Mouse (Mus musculus) hindbrain, postnatal 0 days (tissue): ENCODE data around the gene Srarp. TPM values are rescaled to one million over a fixed set of nuclear protein-coding genes. Genes with fewer than 3 reads are reported as not detected.

Experiments used
- ATAC-seq: fragments of 200-750 bp; cut with Nextera tagmentation; 2 replicates; pipeline ENCODE4 v1.8.0; 2017; ENCODE audit warnings: mild to moderate bottlenecking, moderate TSS enrichment, moderate library complexity
- DNase-seq: peaks from one replicate; pipeline ENCODE4 v3.0.0-alpha.2; 2015; ENCODE audit warnings: low spot score
- H3K27ac ChIP-seq: fragments of 300-500 bp; sonication (generic); 2 replicates; pipeline ENCODE4 v1.5.1; 2014; ENCODE audit warnings: mild to moderate bottlenecking
- H3K27me3 ChIP-seq: fragments of 300-500 bp; sonication (generic); 2 replicates; pipeline ENCODE4 v1.6.1; 2014; ENCODE audit warnings: low read length, mixed read lengths; ENCODE audit not compliant: insufficient read depth
- H3K36me3 ChIP-seq: fragments of 300-500 bp; sonication (generic); 2 replicates; pipeline ENCODE4 v1.6.1; 2014; ENCODE audit warnings: low read length, mixed read lengths; ENCODE audit not compliant: insufficient read depth
- H3K4me1 ChIP-seq: fragments of 300-500 bp; sonication (generic); 2 replicates; pipeline ENCODE4 v1.6.1; 2014; ENCODE audit warnings: antibody characterized with exemption, low read length, mixed read lengths; ENCODE audit not compliant: insufficient read depth
- H3K4me2 ChIP-seq: fragments of 300-500 bp; sonication (generic); 2 replicates; pipeline ENCODE4 v1.6.1; 2014; ENCODE audit warnings: low read depth, mild to moderate bottlenecking, low read length, moderate library complexity, mixed read lengths
- H3K4me3 ChIP-seq: fragments of 300-500 bp; sonication (generic); 2 replicates; pipeline ENCODE4 v1.5.1; 2014; ENCODE audit warnings: low read length
- H3K9ac ChIP-seq: fragments of 300-500 bp; sonication (generic); replicated peaks from 2 replicates; pipeline ENCODE4 v1.6.1; 2014; ENCODE audit warnings: mild to moderate bottlenecking, low read length, moderate library complexity, mixed read lengths
- H3K9me3 ChIP-seq: fragments of 300-500 bp; sonication (generic); 2 replicates; pipeline ENCODE4 v1.6.1; 2016; ENCODE audit warnings: low read length, mixed read lengths
- CTCF ChIP-seq: IDR thresholded peaks from 2 replicates; pipeline ENCODE4 v1.5.1; 2016; ENCODE audit warnings: antibody characterized with exemption, control low read depth, low read depth
- WGBS: fragments of 180-500 bp; shearing (Covaris S2); extraction: QIAGEN DNeasy Blood & Tissue Kit; methylation state at CpG from one replicate; pipeline ENCODE4 v1.1.7; 2014; 5-methylcytosine and 5-hydroxymethylcytosine counted together
- polyA plus RNA-seq: library from polyadenylated mRNA; unstranded; fragments of >200 nt; fragmentation: Nextera tagmentation; extraction: Ambion mirVana; gene quantifications from 2 replicates; pipeline ENCODE4 v1.2.1, GENCODE M21; 2015
- total RNA-seq: library from RNA; depleted of rRNA; stranded (reverse); fragments of >200 nt; gene quantifications from 2 replicates; pipeline ENCODE4 v1.2.3, GENCODE M21; 2014

Srarp gene
- total and polyA plus RNA-seq, 2 experiments from 2014 or later: 0.33 to 9.9 TPM

DNA sequence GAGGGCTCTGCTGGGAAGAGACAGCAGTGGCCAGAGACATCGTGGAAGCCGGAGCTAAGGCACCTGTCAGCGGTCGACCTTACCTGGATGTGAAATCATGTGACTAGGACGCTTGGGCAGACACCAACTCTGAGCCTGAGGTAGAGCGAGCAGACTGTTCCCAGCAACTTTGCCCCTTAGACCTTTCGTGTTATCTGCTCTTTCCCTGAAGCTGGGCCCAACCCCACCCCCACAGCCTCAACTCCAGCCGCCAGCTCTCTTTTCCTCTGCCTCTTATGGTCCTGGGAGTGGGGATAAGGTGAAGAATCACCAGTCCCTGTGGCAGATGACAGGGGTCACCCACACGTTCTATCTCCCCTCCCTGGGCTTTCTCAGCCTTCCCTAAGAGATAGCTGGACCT is 15.0 kb downstream of the Srarp start:
- Histone ChIP-seq H3K27ac (no peak overlapping the region), H3K4me3 (no peak overlapping the region), H3K4me1 (no peaks in the 10 kb centered on the region; the same call in 1 of the 2 replicates), H3K9me3 (no peaks in the 10 kb centered on the region), H3K9ac (no peak overlapping the region), H3K27me3 (no peaks in the 10 kb centered on the region), H3K4me2 (no peak overlapping the region), H3K36me3 (no peaks in the 10 kb centered on the region)
- DNase-seq: no peak
- no peak for ATAC-seq
- no peak for TF ChIP-seq CTCF
- WGBS: 62% methylated on average over 9 of the region's 9 CpGs

DNA sequence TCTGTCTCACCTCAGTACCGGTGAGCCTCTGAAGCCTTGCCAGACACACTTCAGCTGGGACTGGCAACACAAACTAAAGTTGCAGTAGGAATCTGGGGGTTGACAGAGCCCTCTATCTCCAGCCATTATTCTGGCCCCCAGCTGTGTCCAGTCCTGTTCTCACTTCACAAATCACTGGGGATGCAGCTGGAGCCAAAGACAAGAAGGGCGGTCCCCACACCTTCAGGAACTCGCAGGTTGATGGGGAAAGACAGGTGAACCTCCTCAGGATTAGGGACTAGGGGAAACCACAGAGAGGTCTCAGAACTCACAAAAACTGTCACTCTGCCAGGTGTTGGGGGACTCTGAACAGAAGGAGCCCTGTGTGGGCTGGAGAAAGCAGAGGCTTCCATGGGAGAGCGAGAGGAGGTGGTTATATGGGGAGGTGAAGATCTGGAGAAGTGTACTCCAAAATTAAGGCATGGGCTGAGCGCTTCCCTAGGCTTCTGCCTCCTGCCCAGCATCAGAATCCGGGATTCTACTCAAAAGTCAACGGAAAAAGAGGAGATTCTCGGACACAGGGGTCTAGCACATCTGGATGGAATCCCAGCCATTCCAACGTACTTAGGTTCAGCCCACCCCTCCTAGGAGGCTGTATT is 15.6 kb downstream of the Srarp start, which contains the start of gene Hspb7:
TSS of gene Hspb7 (plus strand) at position 588 of the 638 bp plus-strand sequence.
- TF ChIP-seq CTCF: no peak
- DNase-seq (no peak), ATAC-seq (no peak)
- H3K9me3 ChIP-seq: no peaks in the 10 kb centered on the region
- H3K4me3 ChIP-seq: no peak within 1 kb of the TSS
- H3K4me2 ChIP-seq: no peak within 1 kb of the TSS
- H3K4me1 ChIP-seq: no peaks in the 10 kb centered on the region; the same call in 1 of the 2 replicates
- H3K9ac ChIP-seq: no peak within 1 kb of the TSS
- 64% methylated on average over 9 of the region's 9 CpGs for WGBS
- H3K36me3 ChIP-seq: no peaks in the 10 kb centered on the region
- no peak within 1 kb of the TSS for H3K27ac ChIP-seq
- no peaks in the 10 kb centered on the region for H3K27me3 ChIP-seq

DNA sequence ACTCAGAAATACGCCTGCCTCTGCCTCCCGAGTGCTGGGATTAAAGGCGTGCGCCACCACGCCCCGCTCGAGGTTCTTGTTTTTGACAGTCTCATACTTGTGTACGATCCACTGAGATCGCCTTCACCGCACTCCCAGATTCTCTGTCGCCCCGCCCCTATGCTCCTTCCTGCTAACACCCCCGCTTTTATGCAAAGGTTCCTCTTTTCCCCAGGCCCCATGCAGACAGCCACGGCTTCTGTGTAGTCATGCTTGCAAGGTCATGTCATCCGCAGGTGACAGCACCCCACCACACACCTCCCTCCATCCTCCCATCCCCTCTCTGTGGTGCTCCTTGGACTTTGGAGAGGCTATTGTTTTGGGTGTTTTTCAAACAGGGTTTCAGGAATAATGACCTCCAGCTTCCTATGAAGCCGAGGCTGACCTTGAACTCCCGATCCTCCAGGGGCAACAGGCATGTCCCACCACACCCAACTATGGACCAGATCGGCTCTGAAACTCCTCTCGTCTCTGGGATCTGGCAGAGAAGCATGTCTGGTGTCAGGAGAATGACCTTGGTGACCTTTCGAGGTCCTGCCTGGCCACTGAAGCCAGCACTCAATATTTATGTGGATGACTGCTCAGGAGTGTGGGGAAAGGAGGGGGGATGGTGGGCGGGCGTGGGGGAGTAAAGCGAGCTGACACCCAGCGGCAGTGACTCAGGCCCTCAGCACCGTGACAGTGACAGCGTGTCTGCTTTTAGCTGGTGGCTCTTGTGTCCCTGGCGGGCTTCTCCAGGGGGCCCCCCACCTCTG is 16.3 kb downstream of the Srarp start:
- Histone ChIP-seq H3K9ac (no peak overlapping the region), H3K36me3 (no peaks in the 10 kb centered on the region), H3K4me2 (no peak overlapping the region), H3K9me3 (no peaks in the 10 kb centered on the region), H3K4me3 (no peak overlapping the region), H3K27ac (no peak overlapping the region), H3K27me3 (no peaks in the 10 kb centered on the region), H3K4me1 (no peaks in the 10 kb centered on the region; the same call in 1 of the 2 replicates)
- no peak for DNase-seq
- WGBS: 63% methylated on average over 27 of the region's 27 CpGs
- no peak for ATAC-seq
- TF ChIP-seq CTCF: no peak

DNA sequence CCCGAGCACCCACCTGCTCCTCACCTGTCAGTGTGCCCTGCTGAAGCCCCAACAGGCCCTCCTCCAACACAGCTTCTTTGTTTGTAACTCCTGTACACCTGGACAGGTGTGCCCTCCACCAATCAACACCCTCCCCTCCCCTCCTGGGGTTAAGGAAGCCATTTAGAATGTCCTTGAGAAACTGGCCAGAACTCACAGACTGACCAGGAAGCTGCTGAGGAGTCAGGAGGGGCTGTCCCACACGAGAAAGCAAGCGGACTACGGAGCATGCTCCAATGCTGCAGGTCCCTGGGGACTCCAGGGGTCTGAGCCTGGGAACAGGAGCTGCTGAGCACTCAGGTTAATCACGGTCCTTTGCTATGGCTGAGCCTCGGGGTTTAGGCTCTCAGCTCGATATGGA is 20.0 kb downstream of the Srarp start, which contains the start of gene Clcnkb:
TSS of gene Clcnkb (minus strand) at position 91 of the 400 bp plus-strand sequence.
- no peak for TF ChIP-seq CTCF
- no peak for DNase-seq
- no peak within 1 kb of the TSS for H3K4me2 ChIP-seq
- H3K9ac ChIP-seq: no peak within 1 kb of the TSS
- no peak within 1 kb of the TSS for H3K4me3 ChIP-seq
- H3K4me1 ChIP-seq: no peaks in the 10 kb centered on the region
- WGBS: 66% methylated on average over 7 of the region's 7 CpGs
- H3K36me3 ChIP-seq: no peaks in the 10 kb centered on the region
- H3K9me3 ChIP-seq: no peaks in the 10 kb centered on the region
- H3K27ac ChIP-seq: no peak within 1 kb of the TSS
- no peak for ATAC-seq
- no peaks in the 10 kb centered on the region for H3K27me3 ChIP-seq

DNA sequence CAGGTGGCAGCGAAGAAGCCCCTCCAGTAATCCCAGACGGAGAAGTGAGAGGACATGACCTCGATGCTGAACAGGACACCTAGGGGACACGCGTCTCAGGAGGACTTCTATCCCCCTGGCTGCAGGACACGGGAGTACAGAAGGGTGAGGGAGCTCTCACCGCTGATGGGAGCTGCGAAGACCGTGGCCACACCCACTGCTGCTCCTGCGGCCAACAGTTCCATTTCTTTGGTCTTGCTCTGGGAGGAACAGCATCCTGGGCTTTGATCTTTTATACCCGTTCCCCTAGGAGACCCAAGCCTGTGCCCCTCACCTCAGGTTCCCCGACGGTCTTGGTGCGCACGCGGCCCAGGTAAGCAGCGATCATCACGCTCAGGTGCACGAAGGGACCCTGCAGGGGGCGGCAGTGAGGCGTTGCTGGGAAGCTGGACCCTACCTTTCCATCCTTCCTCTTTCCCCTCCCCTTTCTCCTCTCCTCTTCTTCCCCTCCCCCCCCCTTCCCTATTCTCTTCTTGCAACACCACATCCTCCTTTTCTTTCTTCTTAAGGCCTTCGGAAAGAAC is 24.4 kb downstream of the Srarp start:
- TF ChIP-seq CTCF: peak; percentile 39
- Histone ChIP-seq H3K9me3 (no peaks in the 10 kb centered on the region), H3K27ac (no peak overlapping the region), H3K4me1 (no peaks in the 10 kb centered on the region), H3K4me2 (no peak overlapping the region), H3K36me3 (no peaks in the 10 kb centered on the region), H3K9ac (no peak overlapping the region), H3K4me3 (no peak overlapping the region), H3K27me3 (no peaks in the 10 kb centered on the region)
- no peak for ATAC-seq
- 13% methylated on average over 22 of the region's 22 CpGs for WGBS
- no peak for DNase-seq

DNA sequence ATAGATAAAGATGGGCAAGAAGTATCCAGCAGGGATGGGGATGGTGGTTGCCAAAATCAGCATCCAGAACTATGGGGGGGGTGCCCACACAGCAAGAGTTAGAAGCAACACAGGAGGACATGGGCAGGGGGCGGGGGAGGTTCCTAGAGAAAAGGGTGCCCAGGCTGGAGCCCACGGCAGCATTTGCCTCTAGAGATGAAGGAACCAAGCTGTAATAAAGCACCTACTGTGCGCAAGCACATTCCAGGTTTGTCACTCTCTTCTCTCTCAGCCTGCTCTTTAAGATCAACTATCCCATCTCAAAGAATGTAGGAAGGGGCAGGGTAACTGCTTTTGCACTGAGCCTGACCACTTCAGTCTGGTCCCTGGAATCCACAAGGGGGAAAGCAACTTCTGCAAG is 27.3 kb downstream of the Srarp start:
- Histone ChIP-seq H3K9ac (no peak overlapping the region), H3K4me2 (no peak overlapping the region), H3K4me1 (no peaks in the 10 kb centered on the region), H3K4me3 (no peak overlapping the region), H3K27me3 (no peaks in the 10 kb centered on the region), H3K27ac (no peak overlapping the region), H3K9me3 (no peaks in the 10 kb centered on the region), H3K36me3 (no peaks in the 10 kb centered on the region)
- DNase-seq (no peak), ATAC-seq (no peak)
- 93% methylated on average over 3 of the region's 3 CpGs for WGBS
- TF ChIP-seq CTCF: no peak
